Mouse (Mus musculus): ENCODE measurements around the gene Tmem143. TPM values are rescaled to one million over a fixed set of nuclear protein-coding genes. Genes with fewer than 3 reads are reported as not detected.

The Tmem143 gene
- polyA plus RNA-seq, 1 experiment from 2014 or later, result 3.9 TPM

DNA sequence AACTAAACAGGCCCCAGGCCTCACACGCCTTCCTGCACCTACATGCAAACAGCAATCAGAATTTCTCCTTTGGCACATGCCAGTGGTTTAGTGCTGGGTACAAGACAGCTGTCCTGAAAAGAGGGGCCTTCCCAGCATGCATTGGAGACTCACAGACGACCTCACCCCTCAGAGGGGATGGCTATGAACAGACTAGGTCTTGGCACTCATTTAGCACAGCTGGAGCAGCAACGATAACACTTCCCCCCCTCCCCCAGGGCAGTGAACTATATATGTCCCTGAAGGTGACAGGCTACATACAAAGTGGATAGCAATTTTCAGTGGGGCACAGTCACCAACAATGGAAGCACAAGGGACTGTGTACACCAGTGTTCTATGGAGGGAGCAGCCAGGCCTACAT is 32.3 kb upstream of the Tmem143 start:
- ATAC-seq (replicated peaks; ENCODE audit: insufficient number of reproducible peaks, low FRiP score, low TSS enrichment, low read depth) (no peak), DNase-seq (ENCODE audit: low spot score) (no peak)
- Histone ChIP-seq H3K9ac (replicated peaks; ENCODE audit: low read length) (no peak overlapping the region), H3K36me3 (replicated peaks; ENCODE audit: control insufficient read depth, insufficient read depth, low read depth, low read length) (no peaks in the 10 kb centered on the region), H3K4me1 (ENCODE audit: control insufficient read depth, insufficient read depth, low read length) (peaks cover 6% of the 10 kb centered on the region; the same call in 1 of the 2 replicates), H3K4me3 (ENCODE audit: low read depth, low read length) (no peak overlapping the region), H3K9me3 (replicated peaks; ENCODE audit: control insufficient read depth, low read length) (no peaks in the 10 kb centered on the region), H3K4me2 (ENCODE audit: low read depth, low read length) (no peak overlapping the region), H3K27ac (replicated peaks; ENCODE audit: low read depth, low read length) (no peak overlapping the region), H3K27me3 (ENCODE audit: control insufficient read depth, insufficient read depth, low read length) (peaks cover 15% of the 10 kb centered on the region)
- WGBS, result 60% methylated on average over 3 of the region's 3 CpGs

DNA sequence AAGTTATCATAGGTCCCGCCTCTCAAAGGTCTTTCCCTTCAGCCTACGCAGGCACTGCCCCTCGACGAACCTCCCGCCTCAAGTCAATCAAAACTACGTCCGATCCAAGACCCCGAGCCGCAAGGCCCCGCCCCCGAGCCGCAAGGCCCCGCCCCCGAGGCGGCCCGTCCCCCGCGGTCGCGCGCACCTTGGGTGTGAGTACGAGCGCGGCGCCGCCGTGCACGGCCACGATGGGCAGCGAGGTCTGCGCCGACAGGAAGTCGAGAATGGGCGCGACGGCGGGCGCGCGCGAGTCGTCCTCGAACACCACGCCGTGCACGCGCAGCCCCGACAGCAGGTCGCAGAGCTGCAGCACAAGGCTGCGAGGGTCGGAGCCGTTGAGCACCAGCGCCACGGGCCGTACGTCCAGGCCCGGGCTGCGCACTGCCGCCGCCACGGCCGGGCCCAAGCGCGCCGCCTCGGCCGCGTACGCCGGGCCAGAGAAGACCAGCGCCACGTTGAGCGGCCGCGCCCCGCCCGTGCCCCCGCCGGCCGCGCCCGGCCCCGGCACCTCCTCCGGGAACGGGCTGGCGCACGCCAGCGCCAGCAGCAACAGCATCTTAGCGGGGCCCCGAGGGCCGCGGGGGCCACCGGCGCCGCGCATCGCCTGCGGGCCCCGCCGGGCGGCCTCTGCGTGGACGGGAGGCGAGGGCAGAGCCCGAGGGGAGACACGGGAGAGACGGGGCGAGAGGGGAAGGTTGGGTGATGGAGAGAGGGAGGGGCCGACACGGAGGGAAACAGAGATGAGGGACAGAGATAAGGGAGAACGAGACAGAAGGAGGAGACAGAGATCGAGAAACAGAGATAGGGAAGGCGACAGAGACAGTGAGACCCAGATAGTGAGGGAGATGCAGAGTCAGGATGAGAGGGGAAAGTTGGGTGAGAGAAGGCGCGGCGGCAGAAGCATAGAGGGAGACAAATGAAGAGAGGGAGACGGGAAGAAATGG is 30.5 kb upstream of the Tmem143 start:
- Histone ChIP-seq H3K4me3 (ENCODE audit: low read depth, low read length) (peak overlapping the region; percentile 67), H3K9me3 (replicated peaks; ENCODE audit: control insufficient read depth, low read length) (no peaks in the 10 kb centered on the region), H3K27me3 (ENCODE audit: control insufficient read depth, insufficient read depth, low read length) (peaks cover 31% of the 10 kb centered on the region), H3K4me1 (ENCODE audit: control insufficient read depth, insufficient read depth, low read length) (peaks cover 11% of the 10 kb centered on the region), H3K9ac (replicated peaks; ENCODE audit: low read length) (peak overlapping the region; percentile 87), H3K4me2 (ENCODE audit: low read depth, low read length) (peak overlapping the region; percentile 92), H3K27ac (replicated peaks; ENCODE audit: low read depth, low read length) (no peak overlapping the region), H3K36me3 (replicated peaks; ENCODE audit: control insufficient read depth, insufficient read depth, low read depth, low read length) (no peaks in the 10 kb centered on the region)
- under 1% methylated on average over 112 of the region's 117 CpGs for WGBS
- DNase-seq (ENCODE audit: low spot score) (peak; percentile 92), ATAC-seq (replicated peaks; ENCODE audit: insufficient number of reproducible peaks, low FRiP score, low TSS enrichment, low read depth) (peak; percentile 51)

DNA sequence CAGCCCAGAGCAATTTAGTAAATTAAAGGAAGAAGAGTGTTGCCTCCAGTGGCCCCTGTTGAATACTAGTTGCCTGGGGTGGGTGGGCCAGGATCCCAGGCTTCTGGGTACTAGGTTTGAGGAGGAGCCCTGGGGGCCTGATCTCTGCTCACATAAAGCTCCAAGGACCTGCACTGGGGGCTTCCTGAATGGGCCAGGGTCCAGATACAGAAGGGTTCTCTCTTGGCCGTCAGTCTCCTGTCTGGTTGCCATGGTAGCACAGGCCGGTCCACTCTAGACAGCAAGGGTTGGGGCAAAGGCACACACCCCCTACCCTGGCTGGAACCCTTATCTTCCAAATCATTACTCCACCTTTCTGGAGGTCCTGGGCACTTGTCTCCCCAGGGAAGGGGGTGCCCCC is 28.9 kb upstream of the Tmem143 start:
- ATAC-seq (replicated peaks; ENCODE audit: insufficient number of reproducible peaks, low FRiP score, low TSS enrichment, low read depth) (no peak), DNase-seq (ENCODE audit: low spot score) (no peak)
- no peak overlapping the region for H3K4me3 ChIP-seq (ENCODE audit: low read depth, low read length)
- no peak overlapping the region for H3K9ac ChIP-seq (replicated peaks; ENCODE audit: low read length)
- H3K4me2 ChIP-seq (ENCODE audit: low read depth, low read length), result no peak overlapping the region
- no peak overlapping the region for H3K27ac ChIP-seq (replicated peaks; ENCODE audit: low read depth, low read length)
- no peaks in the 10 kb centered on the region for H3K36me3 ChIP-seq (replicated peaks; ENCODE audit: control insufficient read depth, insufficient read depth, low read depth, low read length)
- H3K27me3 ChIP-seq (ENCODE audit: control insufficient read depth, insufficient read depth, low read length), result peaks cover 34% of the 10 kb centered on the region
- 6% methylated on average over 2 of the region's 2 CpGs for WGBS
- peaks cover 11% of the 10 kb centered on the region for H3K4me1 ChIP-seq (ENCODE audit: control insufficient read depth, insufficient read depth, low read length)
- H3K9me3 ChIP-seq (replicated peaks; ENCODE audit: control insufficient read depth, low read length), result no peaks in the 10 kb centered on the region

GRCm38 (mm10) chr7:45869107-45869670 is 27.6 kb upstream of the Tmem143 start:
- DNase-seq (ENCODE audit: low spot score), result no peak
- ATAC-seq (replicated peaks; ENCODE audit: insufficient number of reproducible peaks, low FRiP score, low TSS enrichment, low read depth), result no peak
- Histone ChIP-seq H3K4me2 (ENCODE audit: low read depth, low read length) (no peak overlapping the region; the same call in none of the 2 replicates), H3K9me3 (replicated peaks; ENCODE audit: control insufficient read depth, low read length) (no peaks in the 10 kb centered on the region), H3K4me1 (ENCODE audit: control insufficient read depth, insufficient read depth, low read length) (peaks cover 11% of the 10 kb centered on the region), H3K27ac (replicated peaks; ENCODE audit: low read depth, low read length) (no peak overlapping the region), H3K9ac (replicated peaks; ENCODE audit: low read length) (peak overlapping the region; percentile 28; the same call in 1 of the 2 replicates), H3K4me3 (ENCODE audit: low read depth, low read length) (no peak overlapping the region), H3K27me3 (ENCODE audit: control insufficient read depth, insufficient read depth, low read length) (peaks cover 34% of the 10 kb centered on the region), H3K36me3 (replicated peaks; ENCODE audit: control insufficient read depth, insufficient read depth, low read depth, low read length) (no peaks in the 10 kb centered on the region)
- 14% methylated on average over 8 of the region's 8 CpGs for whole genome bisulfite sequencing

GRCm38 (mm10) chr7:45869787-45870186 is 27.0 kb upstream of the Tmem143 start:
- 2% methylated on average over 14 of the region's 14 CpGs for WGBS
- Histone ChIP-seq H3K36me3 (replicated peaks; ENCODE audit: control insufficient read depth, insufficient read depth, low read depth, low read length) (no peaks in the 10 kb centered on the region), H3K9me3 (replicated peaks; ENCODE audit: control insufficient read depth, low read length) (no peaks in the 10 kb centered on the region), H3K27me3 (ENCODE audit: control insufficient read depth, insufficient read depth, low read length) (peaks cover 34% of the 10 kb centered on the region), H3K4me2 (ENCODE audit: low read depth, low read length) (peak overlapping the region; percentile 13), H3K9ac (replicated peaks; ENCODE audit: low read length) (peak overlapping the region; percentile 28; the same call in 1 of the 2 replicates), H3K27ac (replicated peaks; ENCODE audit: low read depth, low read length) (no peak overlapping the region), H3K4me1 (ENCODE audit: control insufficient read depth, insufficient read depth, low read length) (peaks cover 11% of the 10 kb centered on the region), H3K4me3 (ENCODE audit: low read depth, low read length) (0 out of 2 replicates have a peak overlapping the region, but pooled peaks have one; percentile 10)
- ATAC-seq (replicated peaks; ENCODE audit: insufficient number of reproducible peaks, low FRiP score, low TSS enrichment, low read depth) (no peak), DNase-seq (ENCODE audit: low spot score) (no peak)

DNA sequence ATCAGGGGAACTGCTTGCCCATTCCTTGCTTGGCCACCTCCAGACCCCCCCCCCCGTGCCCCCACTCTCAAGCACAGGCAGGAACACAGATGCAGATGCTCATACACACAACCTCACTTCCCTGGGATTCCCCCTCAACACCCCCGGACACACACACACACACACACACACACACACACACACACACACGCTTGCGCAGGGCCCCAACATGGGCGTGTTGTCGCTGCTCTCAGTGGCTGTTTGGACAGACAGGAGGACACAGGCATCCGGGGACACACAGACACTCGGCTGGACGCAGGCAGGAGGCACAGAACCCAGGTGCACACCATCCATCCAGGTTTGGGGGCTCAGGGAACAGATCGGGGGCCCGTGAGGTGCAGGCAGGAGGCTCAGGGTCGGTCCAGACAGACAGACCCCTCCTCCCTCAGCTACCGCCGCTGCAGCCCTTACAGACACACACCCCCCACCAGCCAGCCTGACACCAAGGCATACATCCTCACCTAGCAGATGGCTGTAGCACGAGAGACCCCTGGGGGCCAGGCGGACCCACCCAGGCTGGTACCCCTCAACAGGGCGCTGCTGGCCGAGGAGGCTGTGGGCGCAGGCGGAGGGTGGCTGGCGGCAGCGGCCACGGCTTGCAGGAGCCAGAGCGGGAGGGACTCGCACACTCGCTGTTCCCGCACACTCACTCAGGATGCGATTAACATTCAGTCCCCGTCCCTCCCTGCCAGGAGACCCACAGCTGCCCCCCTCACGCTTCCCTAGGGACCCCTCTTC is 26.3 kb upstream of the Tmem143 start:
- Histone ChIP-seq H3K27me3 (ENCODE audit: control insufficient read depth, insufficient read depth, low read length) (peaks cover 34% of the 10 kb centered on the region), H3K36me3 (replicated peaks; ENCODE audit: control insufficient read depth, insufficient read depth, low read depth, low read length) (no peaks in the 10 kb centered on the region), H3K4me1 (ENCODE audit: control insufficient read depth, insufficient read depth, low read length) (peaks cover 11% of the 10 kb centered on the region), H3K4me3 (ENCODE audit: low read depth, low read length) (peak overlapping the region; percentile 18), H3K9me3 (replicated peaks; ENCODE audit: control insufficient read depth, low read length) (no peaks in the 10 kb centered on the region), H3K9ac (replicated peaks; ENCODE audit: low read length) (peak overlapping the region; percentile 41), H3K4me2 (ENCODE audit: low read depth, low read length) (peak overlapping the region; percentile 55), H3K27ac (replicated peaks; ENCODE audit: low read depth, low read length) (no peak overlapping the region)
- ATAC-seq (replicated peaks; ENCODE audit: insufficient number of reproducible peaks, low FRiP score, low TSS enrichment, low read depth), result no peak
- no peak for DNase-seq (ENCODE audit: low spot score)
- WGBS, result 3% methylated on average over 29 of the region's 30 CpGs

GRCm38 (mm10) chr7:45872624-45873023 is 24.1 kb upstream of the Tmem143 start, which contains the start of gene Kdelr1:
Gene Kdelr1, plus strand, starts transcription at chr7:45872772.
- peaks cover 31% of the 10 kb centered on the region for H3K27me3 ChIP-seq (ENCODE audit: control insufficient read depth, insufficient read depth, low read length)
- no peaks in the 10 kb centered on the region for H3K9me3 ChIP-seq (replicated peaks; ENCODE audit: control insufficient read depth, low read length)
- 1% methylated on average over 18 of the region's 18 CpGs for WGBS
- peaks cover 11% of the 10 kb centered on the region for H3K4me1 ChIP-seq (ENCODE audit: control insufficient read depth, insufficient read depth, low read length)
- H3K27ac ChIP-seq (replicated peaks; ENCODE audit: low read depth, low read length), result peak within 1 kb of the TSS; percentile 89
- H3K36me3 ChIP-seq (replicated peaks; ENCODE audit: control insufficient read depth, insufficient read depth, low read depth, low read length), result peaks cover 5% of the 10 kb centered on the region; the same call in 1 of the 2 replicates
- peak within 1 kb of the TSS; percentile 85 for H3K4me3 ChIP-seq (ENCODE audit: low read depth, low read length)
- peak within 1 kb of the TSS; percentile 91 for H3K4me2 ChIP-seq (ENCODE audit: low read depth, low read length)
- DNase-seq (ENCODE audit: low spot score) (peak; percentile 96), ATAC-seq (replicated peaks; ENCODE audit: insufficient number of reproducible peaks, low FRiP score, low TSS enrichment, low read depth) (peak; percentile 26)
- peak within 1 kb of the TSS; percentile 92 for H3K9ac ChIP-seq (replicated peaks; ENCODE audit: low read length)

All from embryonic facial prominence, embryonic 11.5 days (tissue).